Mouse (Mus musculus): ENCODE data around the gene Cep78.

GRCm38 (mm10) chr19:16016171-16016570 is 31.4 kb upstream of the Cep78 start:
- TF ChIP-seq EP300 (IDR thresholded peaks at IDR 0.05; ENCODE audit: low read depth) (no peak), CTCF (IDR thresholded peaks at IDR 0.05; ENCODE audit: low read depth) (no peak)

Data from liver, postnatal 0 days (tissue).